Mouse (Mus musculus): Measurements from ENCODE around the gene Gm17535. TPM values are rescaled to one million over a fixed set of nuclear protein-coding genes. Genes with fewer than 3 reads are reported as not detected.
"Not testable (repeated sequence)": the region's sequence is repeated elsewhere in the genome, so short reads cannot be mapped to it uniquely, and the experiment has no call there.

The Gm17535 gene
- polyA plus RNA-seq, 1 experiment from 2014 or later = not detected

DNA sequence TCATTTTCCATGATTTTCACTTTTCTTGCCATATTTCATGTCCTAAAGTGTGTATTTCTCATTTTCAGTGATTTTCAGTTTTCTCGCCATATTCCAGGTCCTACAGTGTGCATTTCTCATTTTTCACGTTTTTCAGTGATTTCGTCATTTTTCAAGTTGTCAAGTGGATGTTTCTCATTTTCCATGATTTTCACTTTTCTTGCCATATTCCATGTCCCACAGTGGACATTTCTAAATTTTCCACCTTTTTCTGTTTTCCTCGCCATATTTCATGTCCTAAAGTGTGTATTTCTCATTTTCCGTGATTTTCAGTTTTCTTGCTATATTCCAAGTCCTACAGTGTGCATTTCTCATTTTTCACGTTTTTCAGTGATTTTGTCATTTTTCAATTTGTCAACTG is 18.5 kb upstream of the Gm17535 start:
- H3K4me1 ChIP-seq; H3K27ac ChIP-seq; ATAC-seq; H3K9ac ChIP-seq; H3K4me2 ChIP-seq; H3K4me3 ChIP-seq; H3K9me3 ChIP-seq (replicated peaks); H3K27me3 ChIP-seq (replicated peaks); H3K36me3 ChIP-seq: not testable (repeated sequence)
- WGBS (ENCODE audit: insufficient replicate concordance) = 65% methylated on average over 6 of the region's 6 CpGs

DNA sequence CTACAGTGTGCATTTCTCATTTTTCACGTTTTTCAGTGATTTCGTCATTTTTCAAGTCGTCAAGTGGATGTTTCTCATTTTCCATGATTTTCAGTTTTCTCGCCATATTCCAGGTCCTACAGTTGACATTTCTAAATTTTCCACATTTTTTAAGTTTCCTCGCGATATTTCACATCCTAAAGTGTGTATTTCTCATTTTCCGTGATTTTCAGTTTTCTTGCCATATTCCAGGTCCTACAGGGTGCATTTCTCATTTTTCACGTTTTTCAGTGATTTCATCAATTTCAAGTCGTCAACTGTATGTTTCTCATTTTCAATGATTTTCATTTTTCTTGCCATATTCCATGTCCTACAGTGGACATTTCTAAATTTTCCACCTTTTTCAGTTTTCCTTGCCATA is 17.3 kb upstream of the Gm17535 start, which contains the start of gene Gm10719:
Gm10719 (plus strand) TSS at position 301 of the 400 bp plus-strand sequence.
- H3K4me3 ChIP-seq; ATAC-seq; H3K9ac ChIP-seq; H3K36me3 ChIP-seq; H3K9me3 ChIP-seq (replicated peaks); H3K4me2 ChIP-seq; H3K4me1 ChIP-seq; H3K27me3 ChIP-seq (replicated peaks); H3K27ac ChIP-seq: not testable (repeated sequence)
- 61% methylated on average over 1 of the region's 9 CpGs for WGBS (ENCODE audit: insufficient replicate concordance)

DNA sequence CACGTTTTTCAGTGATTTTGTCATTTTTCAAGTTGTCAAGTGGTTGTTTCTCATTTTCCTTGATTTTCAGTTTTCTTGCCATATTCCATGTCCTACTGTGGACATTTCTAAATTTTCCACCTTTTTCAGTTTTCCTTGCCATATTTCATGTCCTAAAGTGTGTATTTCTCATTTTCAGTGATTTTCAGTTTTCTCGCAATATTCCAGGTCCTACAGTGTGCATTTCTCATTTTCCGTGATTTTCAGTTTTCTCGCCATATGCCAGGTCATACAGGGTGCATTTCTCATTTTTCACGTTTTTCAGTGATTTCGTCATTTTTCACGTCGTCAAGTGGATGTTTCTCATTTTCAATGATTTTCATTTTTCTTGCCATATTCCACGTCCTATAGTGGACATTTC is 15.5 kb upstream of the Gm17535 start:
- ATAC-seq; H3K4me2 ChIP-seq; H3K27me3 ChIP-seq (replicated peaks); H3K4me1 ChIP-seq; H3K9me3 ChIP-seq (replicated peaks); H3K27ac ChIP-seq; H3K4me3 ChIP-seq; H3K36me3 ChIP-seq; H3K9ac ChIP-seq: not testable (repeated sequence)
- 54% methylated on average over 9 of the region's 9 CpGs for WGBS (ENCODE audit: insufficient replicate concordance)

DNA sequence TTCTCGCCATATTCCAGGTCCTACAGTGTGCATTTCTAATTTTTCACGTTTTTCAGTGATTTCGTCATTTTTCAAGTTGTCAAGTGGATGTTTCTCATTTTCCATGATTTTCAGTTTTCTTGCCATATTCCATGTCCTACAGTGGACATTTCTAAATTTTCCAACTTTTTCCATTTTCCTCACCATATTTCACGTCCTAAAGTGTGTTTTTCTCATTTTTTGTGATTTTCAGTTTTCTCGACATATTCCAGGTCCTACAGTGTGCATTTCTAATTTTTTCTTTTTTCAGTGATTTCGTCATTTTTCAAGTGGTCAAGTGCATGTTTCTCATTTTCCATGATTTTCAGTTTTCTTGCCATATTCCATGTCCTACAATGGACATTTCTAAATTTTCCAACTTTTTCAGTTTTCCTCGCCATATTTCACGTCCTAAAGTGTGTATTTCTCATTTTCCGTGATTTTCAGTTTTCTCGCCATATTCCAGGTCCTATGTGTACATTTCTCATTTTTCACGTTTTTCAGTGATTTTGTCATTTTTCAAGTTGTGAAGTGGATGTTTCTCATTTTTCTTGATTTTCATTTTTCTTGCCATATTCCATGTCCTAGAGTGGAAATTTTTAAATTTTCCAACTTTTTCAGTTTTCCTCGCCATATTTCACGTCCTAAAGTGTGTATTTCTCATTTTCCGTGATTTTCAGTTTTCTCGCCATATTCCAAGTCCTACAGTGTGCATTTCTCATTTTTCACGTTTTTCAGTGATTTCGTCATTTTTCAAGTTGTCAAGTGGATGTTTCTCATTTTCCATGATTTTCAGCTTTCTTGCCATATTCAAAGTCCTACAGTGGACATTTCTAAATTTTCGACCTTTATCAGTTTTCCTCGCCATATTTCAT is 14.3 kb upstream of the Gm17535 start:
- not testable (repeated sequence) for H3K4me3 ChIP-seq; H3K4me1 ChIP-seq; H3K36me3 ChIP-seq; H3K27ac ChIP-seq; H3K27me3 ChIP-seq (replicated peaks); H3K9ac ChIP-seq; H3K4me2 ChIP-seq; H3K9me3 ChIP-seq (replicated peaks)
- ATAC-seq = peak; percentile 64; the same call in 1 of the 2 replicates
- 64% methylated on average over 17 of the region's 19 CpGs for WGBS (ENCODE audit: insufficient replicate concordance)

DNA sequence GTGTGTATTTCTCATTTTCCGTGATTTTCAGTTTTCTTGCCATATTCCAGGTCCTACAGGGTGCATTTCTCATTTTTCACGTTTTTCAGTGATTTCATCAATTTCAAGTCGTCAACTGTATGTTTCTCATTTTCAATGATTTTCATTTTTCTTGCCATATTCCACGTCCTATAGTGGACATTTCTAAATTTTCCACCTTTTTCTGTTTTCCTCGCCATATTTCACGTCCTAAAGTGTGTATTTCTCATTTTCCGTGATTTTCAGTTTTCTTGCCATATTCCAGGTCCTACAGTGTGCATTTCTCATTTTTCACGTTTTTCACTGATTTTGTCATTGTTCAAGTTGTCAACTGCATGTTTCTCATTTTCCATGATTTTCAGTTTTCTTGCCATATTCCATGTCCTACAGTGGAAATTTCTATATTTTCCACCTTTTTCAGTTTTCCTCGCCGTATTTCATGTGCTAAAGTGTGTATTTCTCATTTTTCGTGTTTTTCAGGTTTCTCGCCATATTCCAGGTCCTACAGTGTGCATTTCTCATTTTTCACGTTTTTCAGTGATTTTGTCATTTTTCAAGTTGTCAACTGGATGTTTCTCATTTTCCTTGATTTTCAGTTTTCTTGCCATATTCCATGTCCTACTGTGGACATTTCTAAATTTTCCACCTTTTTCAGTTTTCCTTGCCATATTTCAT is 11.9 kb upstream of the Gm17535 start:
- H3K4me1 ChIP-seq; H3K9ac ChIP-seq; H3K4me2 ChIP-seq; H3K27me3 ChIP-seq (replicated peaks); H3K4me3 ChIP-seq; H3K27ac ChIP-seq; ATAC-seq; H3K36me3 ChIP-seq; H3K9me3 ChIP-seq (replicated peaks): not testable (repeated sequence)
- 60% methylated on average over 11 of the region's 13 CpGs for WGBS (ENCODE audit: insufficient replicate concordance)

DNA sequence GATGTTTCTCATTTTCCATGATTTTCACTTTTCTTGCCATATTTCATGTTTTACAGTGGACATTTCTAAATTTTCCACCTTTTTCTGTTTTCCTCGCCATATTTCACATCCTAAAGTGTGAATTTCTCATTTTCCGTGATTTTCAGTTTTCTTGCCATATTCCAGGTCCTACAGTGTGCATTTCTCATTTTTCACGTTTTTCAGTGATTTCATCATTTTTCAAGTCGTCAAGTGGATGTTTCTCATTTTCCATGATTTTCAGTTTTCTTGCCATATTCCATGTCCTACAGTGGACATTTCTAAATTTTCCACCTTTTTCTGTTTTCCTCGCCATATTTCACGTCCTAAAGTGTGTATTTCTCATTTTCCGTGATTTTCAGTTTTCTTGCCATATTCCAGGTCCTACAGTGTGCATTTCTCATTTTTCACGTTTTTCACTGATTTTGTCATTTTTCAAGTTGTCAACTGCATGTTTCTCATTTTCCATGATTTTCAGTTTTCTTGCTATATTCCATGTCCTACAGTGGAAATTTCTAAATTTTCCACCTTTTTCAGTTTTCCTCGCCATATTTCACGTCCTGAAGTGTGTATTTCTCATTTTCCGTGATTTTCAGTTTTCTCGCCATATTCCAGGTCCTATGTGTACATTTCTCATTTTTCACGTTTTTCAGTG is 11.0 kb upstream of the Gm17535 start, which contains the start of gene Gm10718:
Gm10718 (plus strand) TSS at position 236 of the 673 bp plus-strand sequence.
- not testable (repeated sequence) for H3K27ac ChIP-seq; H3K4me1 ChIP-seq; H3K36me3 ChIP-seq; H3K4me3 ChIP-seq; H3K9me3 ChIP-seq (replicated peaks); H3K27me3 ChIP-seq (replicated peaks); H3K9ac ChIP-seq; H3K4me2 ChIP-seq; ATAC-seq
- 61% methylated on average over 12 of the region's 13 CpGs for WGBS (ENCODE audit: insufficient replicate concordance)

DNA sequence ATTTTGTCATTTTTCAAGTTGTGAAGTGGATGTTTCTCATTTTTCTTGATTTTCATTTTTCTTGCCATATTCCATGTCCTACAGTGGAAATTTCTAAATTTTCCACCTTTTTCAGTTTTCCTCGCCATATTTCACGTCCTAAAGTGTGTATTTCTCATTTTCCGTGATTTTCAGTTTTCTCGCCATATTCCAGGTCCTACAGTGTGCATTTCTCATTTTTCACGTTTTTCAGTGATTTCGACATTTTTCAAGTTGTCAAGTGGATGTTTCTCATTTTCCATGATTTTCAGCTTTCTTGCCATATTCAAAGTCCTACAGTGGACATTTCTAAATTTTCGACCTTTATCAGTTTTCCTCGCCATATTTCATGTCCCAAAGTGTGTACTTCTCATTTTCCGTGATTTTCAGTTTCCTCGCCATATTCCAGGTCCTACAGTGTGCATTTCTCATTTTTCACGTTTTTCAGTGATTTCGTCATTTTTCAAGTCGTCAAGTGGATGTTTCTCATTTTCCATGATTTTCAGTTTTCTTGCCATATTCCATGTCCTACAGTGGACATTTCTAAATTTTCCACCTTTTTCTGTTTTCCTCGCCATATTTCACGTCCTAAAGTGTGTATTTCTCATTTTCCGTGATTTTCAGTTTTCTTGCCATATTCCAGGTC is 10.3 kb upstream of the Gm17535 start:
- H3K4me3 ChIP-seq; H3K4me2 ChIP-seq; H3K9ac ChIP-seq; H3K9me3 ChIP-seq (replicated peaks); H3K36me3 ChIP-seq; H3K27ac ChIP-seq; H3K4me1 ChIP-seq; H3K27me3 ChIP-seq (replicated peaks); ATAC-seq: not testable (repeated sequence)
- 61% methylated on average over 16 of the region's 16 CpGs for whole genome bisulfite sequencing (ENCODE audit: insufficient replicate concordance)

DNA sequence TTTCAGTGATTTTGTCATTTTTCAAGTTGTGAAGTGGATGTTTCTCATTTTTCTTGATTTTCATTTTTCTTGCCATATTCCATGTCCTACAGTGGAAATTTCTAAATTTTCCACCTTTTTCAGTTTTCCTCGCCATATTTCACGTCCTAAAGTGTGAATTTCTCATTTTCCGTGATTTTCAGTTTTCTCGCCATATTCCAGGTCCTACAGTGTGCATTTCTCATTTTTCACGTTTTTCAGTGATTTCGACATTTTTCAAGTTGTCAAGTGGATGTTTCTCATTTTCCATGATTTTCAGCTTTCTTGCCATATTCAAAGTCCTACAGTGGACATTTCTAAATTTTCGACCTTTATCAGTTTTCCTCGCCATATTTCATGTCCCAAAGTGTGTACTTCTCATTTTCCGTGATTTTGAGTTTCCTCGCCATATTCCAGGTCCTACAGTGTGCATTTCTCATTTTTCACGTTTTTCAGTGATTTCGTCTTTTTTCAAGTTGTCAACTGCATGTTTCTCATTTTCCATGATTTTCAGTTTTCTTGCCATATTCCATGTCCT is 9.4 kb upstream of the Gm17535 start, which contains the start of gene Gm10717:
Gm10717 (plus strand) TSS at position 506 of the 556 bp plus-strand sequence.
- H3K4me1 ChIP-seq; H3K36me3 ChIP-seq; H3K27me3 ChIP-seq (replicated peaks); H3K9ac ChIP-seq; ATAC-seq; H3K27ac ChIP-seq; H3K9me3 ChIP-seq (replicated peaks); H3K4me3 ChIP-seq; H3K4me2 ChIP-seq: not testable (repeated sequence)
- 61% methylated on average over 12 of the region's 12 CpGs for WGBS (ENCODE audit: insufficient replicate concordance)

DNA sequence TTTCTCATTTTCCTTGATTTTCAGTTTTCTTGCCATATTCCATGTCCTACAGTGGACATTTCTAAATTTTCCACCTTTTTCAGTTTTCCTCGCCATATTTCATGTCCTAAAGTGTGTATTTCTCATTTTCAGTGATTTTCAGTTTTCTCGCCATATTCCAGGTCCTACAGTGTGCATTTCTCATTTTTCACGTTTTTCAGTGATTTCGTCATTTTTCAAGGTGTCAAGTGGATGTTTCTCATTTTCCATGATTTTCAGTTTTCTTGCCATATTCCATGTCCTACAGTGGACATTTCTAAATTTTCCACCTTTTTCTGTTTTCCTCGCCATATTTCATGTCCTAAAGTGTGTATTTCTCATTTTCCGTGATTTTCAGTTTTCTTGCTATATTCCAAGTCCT is 8.7 kb upstream of the Gm17535 start:
- not testable (repeated sequence) for H3K4me3 ChIP-seq, ATAC-seq

DNA sequence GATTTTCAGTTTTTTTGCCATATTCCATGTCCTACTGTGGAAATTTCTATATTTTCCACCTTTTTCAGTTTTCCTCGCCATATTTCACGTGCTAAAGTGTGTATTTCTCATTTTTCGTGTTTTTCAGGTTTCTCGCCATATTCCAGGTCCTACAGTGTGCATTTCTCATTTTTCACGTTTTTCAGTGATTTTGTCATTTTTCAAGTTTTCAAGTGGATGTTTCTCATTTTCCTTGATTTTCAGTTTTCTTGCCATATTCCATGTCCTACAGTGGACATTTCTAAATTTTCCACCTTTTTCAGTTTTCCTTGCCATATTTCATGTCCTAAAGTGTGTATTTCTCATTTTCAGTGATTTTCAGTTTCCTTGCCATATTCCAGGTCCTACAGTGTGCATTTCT is 8.3 kb upstream of the Gm17535 start:
- H3K27ac ChIP-seq; H3K4me2 ChIP-seq; H3K27me3 ChIP-seq (replicated peaks); H3K4me1 ChIP-seq; H3K9me3 ChIP-seq (replicated peaks); H3K9ac ChIP-seq; H3K4me3 ChIP-seq; H3K36me3 ChIP-seq; ATAC-seq: not testable (repeated sequence)
- whole genome bisulfite sequencing (ENCODE audit: insufficient replicate concordance) = 63% methylated on average over 5 of the region's 5 CpGs

More for the DNA sequence above, 8.7 kb upstream of the Gm17535 start:
- not testable (repeated sequence) for H3K27me3 ChIP-seq (replicated peaks); H3K4me2 ChIP-seq; H3K36me3 ChIP-seq; H3K27ac ChIP-seq; H3K9me3 ChIP-seq (replicated peaks); H3K4me1 ChIP-seq; H3K9ac ChIP-seq
- WGBS (ENCODE audit: insufficient replicate concordance) = 57% methylated on average over 5 of the region's 6 CpGs

DNA sequence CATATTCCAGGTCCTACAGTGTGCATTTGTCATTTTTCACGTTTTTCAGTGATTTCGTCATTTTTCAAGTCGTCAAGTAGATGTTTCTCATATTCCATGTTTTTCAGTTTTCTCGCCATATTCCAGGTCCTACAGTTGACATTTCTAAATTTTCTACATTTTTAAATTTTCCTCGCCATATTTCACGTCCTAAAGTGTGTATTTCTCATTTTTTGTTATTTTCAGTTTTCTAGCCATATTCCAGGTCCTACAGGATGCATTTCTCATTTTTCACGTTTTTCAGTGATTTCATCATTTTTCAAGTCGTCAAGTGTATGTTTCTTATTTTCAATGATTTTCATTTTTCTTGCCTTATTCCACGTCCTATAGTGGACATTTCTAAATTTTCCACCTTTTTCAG is 7.7 kb upstream of the Gm17535 start:
- not testable (repeated sequence) for H3K9ac ChIP-seq; H3K4me2 ChIP-seq; H3K4me3 ChIP-seq; ATAC-seq; H3K4me1 ChIP-seq; H3K9me3 ChIP-seq (replicated peaks); H3K27ac ChIP-seq; H3K36me3 ChIP-seq; H3K27me3 ChIP-seq (replicated peaks)
- WGBS (ENCODE audit: insufficient replicate concordance) = 50% methylated on average over 9 of the region's 9 CpGs

Measured in liver, embryonic 12.5 days (tissue).